Mouse (Mus musculus) liver, adult 2 months (tissue): ENCODE data around the gene Ascl1. TPM values are rescaled to one million over a fixed set of nuclear protein-coding genes. Genes with fewer than 3 reads are reported as not detected.

Experiments
- DNase-seq: peaks from one replicate; pipeline ENCODE4 v3.0.0-alpha.2; 2011; ENCODE audit warnings: low read depth, low spot score; ENCODE audit errors: extremely low read depth
- H3K27ac ChIP-seq: fragments of 200-500 bp; replicated peaks from 2 replicates; pipeline ENCODE4 v1.5.1; 2012; ENCODE audit warnings: low read depth, mild to moderate bottlenecking, control low read depth, inconsistent platforms, low read length; ENCODE audit not compliant: insufficient read depth
- H3K27me3 ChIP-seq: fragments of 200-500 bp; 2 replicates; pipeline ENCODE4 v1.6.1; 2012; ENCODE audit warnings: mild to moderate bottlenecking, moderate library complexity, low read length, inconsistent platforms; ENCODE audit not compliant: control insufficient read depth, insufficient read depth
- H3K36me3 ChIP-seq: fragments of 200-500 bp; 2 replicates; pipeline ENCODE4 v1.6.1; 2012; ENCODE audit warnings: low read length, inconsistent platforms; ENCODE audit not compliant: control insufficient read depth, insufficient read depth
- H3K4me1 ChIP-seq: fragments of 200-500 bp; 2 replicates; pipeline ENCODE4 v1.6.1; 2011; ENCODE audit warnings: low read length; ENCODE audit not compliant: control insufficient read depth, insufficient read depth
- H3K4me3 ChIP-seq: fragments of 200-500 bp; 2 replicates; pipeline ENCODE4 v1.5.1; 2011; ENCODE audit warnings: low read depth, mild to moderate bottlenecking, control low read depth, low read length, moderate library complexity; ENCODE audit not compliant: insufficient read depth
- H3K79me2 ChIP-seq: fragments of 200-500 bp; 2 replicates; pipeline ENCODE4 v1.6.1; 2012; ENCODE audit warnings: inconsistent platforms, mild to moderate bottlenecking, low read length, moderate library complexity; ENCODE audit not compliant: control insufficient read depth, insufficient read depth
- H3K9ac ChIP-seq: fragments of 200-500 bp; 2 replicates; pipeline ENCODE4 v1.6.1; 2012; ENCODE audit warnings: low read depth, mild to moderate bottlenecking, control low read depth, inconsistent platforms, low read length
- CTCF ChIP-seq: fragments of 200-500 bp; IDR thresholded peaks from 2 replicates; pipeline ENCODE4 v1.5.1; 2011; ENCODE audit warnings: low read depth, low read length, control low read depth
- POLR2A ChIP-seq: fragments of 200-500 bp; IDR thresholded peaks from 2 replicates; pipeline ENCODE4 v1.6.1; 2011; ENCODE audit warnings: low read length, control low read depth; ENCODE audit not compliant: insufficient read depth; ENCODE audit errors: extremely low read depth
- WGBS: fragments of 180-500 bp; shearing (Covaris S2); methylation state at CpG from one replicate; pipeline ENCODE4 v1.1.7; 2018; 5-methylcytosine and 5-hydroxymethylcytosine counted together
- polyA plus RNA-seq: library from polyadenylated mRNA; depleted of rRNA; stranded (reverse); fragments of >200 nt; gene quantifications from 2 replicates; pipeline ENCODE4 v1.2.3, GENCODE M21; 2012
- total RNA-seq: library from RNA; depleted of rRNA; stranded (reverse); fragments of >200 nt; gene quantifications from 2 replicates; pipeline ENCODE4 v1.2.3, GENCODE M21; 2014

Ascl1 gene
- total and polyA plus RNA-seq, 2 experiments: not detected

DNA sequence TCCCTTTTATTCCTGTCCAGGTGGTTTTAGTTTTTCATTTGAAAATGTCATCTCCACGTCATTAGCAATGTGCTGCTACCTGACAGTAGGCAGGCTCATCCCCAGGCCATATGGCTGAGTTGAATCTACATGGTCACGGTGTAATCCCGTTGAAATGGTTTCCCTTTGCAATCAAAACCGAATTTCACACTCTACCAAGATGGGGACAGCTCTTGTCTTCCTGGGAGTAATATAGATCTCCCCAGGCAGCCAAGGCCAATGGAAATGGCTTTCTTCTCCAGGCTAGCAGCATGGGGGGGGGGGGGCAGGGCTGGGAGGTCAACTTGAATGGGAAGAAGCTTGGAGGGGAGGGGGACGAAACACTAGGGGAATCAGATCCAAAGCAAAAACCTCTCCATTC, 15.6 kb downstream of the Ascl1 start:
- Histone ChIP-seq H3K27ac (no peak overlapping the region), H3K4me3 (no peak overlapping the region), H3K36me3 (no peaks in the 10 kb centered on the region), H3K27me3 (peaks cover under 1% of the 10 kb centered on the region; the same call in 1 of the 2 replicates), H3K9ac (no peak overlapping the region), H3K79me2 (no peaks in the 10 kb centered on the region), H3K4me1 (no peaks in the 10 kb centered on the region)
- WGBS: 71% methylated on average over 5 of the region's 5 CpGs
- no peak for DNase-seq
- TF ChIP-seq CTCF: no peak
- no peak for TF ChIP-seq POLR2A

DNA sequence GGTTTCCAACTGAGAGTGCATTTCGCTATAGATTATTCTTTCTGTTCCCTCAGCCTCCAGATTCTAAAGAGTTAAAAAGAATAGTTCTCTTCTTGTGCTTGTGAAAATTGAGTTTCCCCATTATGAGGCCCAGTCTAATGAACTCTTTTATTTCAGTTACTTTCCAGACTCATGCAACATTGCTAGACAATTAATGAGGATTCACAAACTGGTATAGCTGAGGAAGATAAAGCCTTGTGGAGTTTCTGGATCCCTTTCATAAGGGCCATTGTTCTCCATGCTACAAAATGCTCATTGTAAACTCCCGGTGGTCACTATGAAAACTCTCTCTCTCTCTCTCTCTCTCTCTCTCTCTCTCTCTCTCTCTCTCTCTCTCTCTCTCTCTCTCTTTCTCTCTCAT, 18.5 kb downstream of the Ascl1 start:
- TF ChIP-seq POLR2A (no peak), CTCF (no peak)
- H3K4me1 ChIP-seq: no peaks in the 10 kb centered on the region
- no peak overlapping the region for H3K4me3 ChIP-seq
- H3K36me3 ChIP-seq: no peaks in the 10 kb centered on the region
- no peaks in the 10 kb centered on the region for H3K79me2 ChIP-seq
- no peaks in the 10 kb centered on the region for H3K27me3 ChIP-seq
- no peak for DNase-seq
- no peak overlapping the region for H3K27ac ChIP-seq
- no peak overlapping the region for H3K9ac ChIP-seq
- 85% methylated on average over 2 of the region's 2 CpGs for WGBS

- Histone ChIP-seq H3K4me3 (no peak overlapping the region), H3K27ac (no peak overlapping the region), H3K4me1 (no peaks in the 10 kb centered on the region), H3K9ac (no peak overlapping the region), H3K27me3 (no peaks in the 10 kb centered on the region), H3K36me3 (no peaks in the 10 kb centered on the region), H3K79me2 (no peaks in the 10 kb centered on the region)
- no peak for DNase-seq
- no peak for TF ChIP-seq POLR2A
- no peak for TF ChIP-seq CTCF
- 84% methylated on average over 10 of the region's 10 CpGs for WGBS
These were observed 19.9 kb downstream of the Ascl1 start for GRCm38 (mm10) chr10:87473475-87474131.

DNA sequence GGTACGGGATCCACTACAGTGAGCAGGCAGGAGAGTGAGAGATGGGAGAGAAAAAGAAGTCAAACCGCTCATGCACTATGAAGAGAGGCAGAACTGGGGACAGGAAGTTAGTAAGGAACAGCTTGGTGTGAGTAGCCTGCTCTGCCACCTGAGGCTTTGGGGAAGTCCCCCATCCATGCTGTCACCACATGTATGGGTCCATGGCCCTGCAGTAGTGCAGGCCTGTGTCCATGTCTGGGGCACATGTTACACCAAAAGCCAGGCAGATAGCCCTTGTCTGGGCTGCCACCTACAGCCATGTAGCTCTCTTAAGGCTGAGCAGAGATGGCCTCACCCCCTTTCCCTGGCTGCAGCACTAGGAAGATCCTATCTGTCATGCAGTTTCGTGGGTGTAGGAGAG, 42.7 kb downstream of the Ascl1 start:
- Histone ChIP-seq H3K79me2 (no peaks in the 10 kb centered on the region), H3K27me3 (no peaks in the 10 kb centered on the region; the same call in 1 of the 2 replicates), H3K4me1 (no peaks in the 10 kb centered on the region), H3K9ac (no peak overlapping the region), H3K4me3 (no peak overlapping the region), H3K36me3 (no peaks in the 10 kb centered on the region), H3K27ac (no peak overlapping the region)
- DNase-seq: no peak
- WGBS: 91% methylated on average over 3 of the region's 3 CpGs
- TF ChIP-seq CTCF (no peak), POLR2A (no peak)

- no peak for DNase-seq
These were observed 44.1 kb downstream of the Ascl1 start for GRCm38 (mm10) chr10:87449368-87449767.

DNA sequence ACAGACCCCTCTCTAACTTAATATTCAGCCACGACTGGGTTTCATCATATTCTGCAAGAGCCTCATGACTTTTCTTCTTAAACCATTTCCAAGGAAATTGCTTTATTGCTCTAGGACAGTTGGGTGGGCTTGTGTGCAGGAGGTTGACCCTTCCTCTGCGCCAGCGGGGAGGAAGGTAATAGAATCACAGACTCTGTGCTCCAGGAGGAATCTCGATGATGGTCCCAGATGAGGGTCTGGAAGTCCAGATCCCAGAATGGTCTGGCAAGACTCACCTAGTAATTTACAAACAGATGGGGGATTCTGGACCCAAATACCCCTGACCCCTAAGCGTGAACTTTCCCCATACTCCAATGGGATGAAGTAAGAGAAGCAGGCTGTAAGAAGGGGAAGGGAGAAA, 45.2 kb downstream of the Ascl1 start:
- H3K4me3 ChIP-seq: no peak overlapping the region
- H3K27ac ChIP-seq: no peak overlapping the region
- H3K79me2 ChIP-seq: no peaks in the 10 kb centered on the region
- no peak for TF ChIP-seq CTCF
- no peak for TF ChIP-seq POLR2A
- no peak for DNase-seq
- H3K36me3 ChIP-seq: no peaks in the 10 kb centered on the region
- H3K9ac ChIP-seq: no peak overlapping the region
- no peaks in the 10 kb centered on the region for H3K4me1 ChIP-seq
- H3K27me3 ChIP-seq: no peaks in the 10 kb centered on the region; the same call in 1 of the 2 replicates
- WGBS: 76% methylated on average over 5 of the region's 5 CpGs

More at GRCm38 (mm10) chr10:87449368-87449767, 44.1 kb downstream of the Ascl1 start:
- H3K36me3 ChIP-seq: no peaks in the 10 kb centered on the region
- H3K4me3 ChIP-seq: no peak overlapping the region
- H3K4me1 ChIP-seq: no peaks in the 10 kb centered on the region
- WGBS: 78% methylated on average over 6 of the region's 6 CpGs
- H3K27me3 ChIP-seq: no peaks in the 10 kb centered on the region; the same call in 1 of the 2 replicates
- H3K9ac ChIP-seq: no peak overlapping the region
- TF ChIP-seq CTCF: no peak
- TF ChIP-seq POLR2A: no peak
- H3K79me2 ChIP-seq: no peaks in the 10 kb centered on the region
- H3K27ac ChIP-seq: no peak overlapping the region
